Mouse (Mus musculus) bone marrow macrophage, adult 2 months (primary cell): Measurements from ENCODE around the gene Aldh3b1.

ENCODE experiments used
- CTCF ChIP-seq: IDR thresholded peaks from 2 replicates; pipeline ENCODE4 v1.5.1; 2012; ENCODE audit warnings: low read depth, mild to moderate bottlenecking, low read length, moderate library complexity
- POLR2A ChIP-seq: IDR thresholded peaks from 2 replicates; pipeline ENCODE4 v1.6.1; 2012; ENCODE audit warnings: mild to moderate bottlenecking, low read depth, low read length, borderline replicate concordance

DNA sequence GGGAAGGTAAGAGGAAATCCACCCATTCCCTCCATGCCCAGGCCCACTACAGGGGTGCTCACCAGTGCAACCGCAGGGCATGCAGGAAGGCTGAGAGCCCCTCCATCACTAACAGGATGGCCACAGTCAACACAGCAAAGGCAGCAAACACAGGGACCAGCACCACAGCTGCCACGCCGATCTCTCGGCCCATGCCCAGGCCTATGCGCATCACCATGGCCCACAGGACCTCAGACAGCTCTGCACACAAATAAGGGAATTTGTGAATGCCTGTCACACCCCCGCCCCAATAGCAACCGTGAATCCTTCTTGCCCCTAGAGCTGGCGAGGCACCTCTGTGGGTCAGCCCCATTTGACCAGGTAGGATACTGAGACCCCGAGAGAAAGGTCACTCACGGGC is 33.4 kb downstream of the Aldh3b1 start:
- TF ChIP-seq CTCF = no peak
- no peak for TF ChIP-seq POLR2A
